Mouse (Mus musculus) bone marrow macrophage, adult 2 months (primary cell): ENCODE measurements around the gene Gabbr2.

Experiments
- CTCF ChIP-seq: IDR thresholded peaks from 2 replicates; pipeline ENCODE4 v1.5.1; 2012; ENCODE audit warnings: low read depth, mild to moderate bottlenecking, low read length, moderate library complexity
- POLR2A ChIP-seq: IDR thresholded peaks from 2 replicates; pipeline ENCODE4 v1.6.1; 2012; ENCODE audit warnings: mild to moderate bottlenecking, low read depth, low read length, borderline replicate concordance

DNA sequence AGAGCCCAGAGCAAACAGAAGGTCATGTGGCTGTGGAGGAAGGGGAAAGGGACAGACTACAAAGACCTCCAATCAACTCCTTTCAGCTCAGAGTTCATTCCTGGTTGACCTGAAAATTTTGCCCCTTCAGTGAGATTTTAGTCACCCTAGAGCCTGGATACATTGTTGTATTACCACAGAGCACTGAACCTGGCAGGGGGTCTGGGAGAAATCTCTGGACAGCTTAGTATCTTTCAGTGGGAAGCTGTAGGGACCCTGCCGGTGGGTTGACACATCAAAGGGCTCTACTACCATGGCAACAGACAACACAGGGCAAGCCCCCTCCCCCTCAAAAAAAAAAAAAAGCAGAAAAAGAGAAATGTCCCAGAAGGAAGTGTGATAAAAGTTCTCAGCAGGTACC lies 275.3 kb downstream of the Gabbr2 start:
- no peak for TF ChIP-seq CTCF
- TF ChIP-seq POLR2A, result no peak
